Mouse (Mus musculus) naive thymus-derived CD4-positive, alpha-beta T cell, adult 5 months (primary cell): ENCODE results near the gene Slc27a2. TPM values are rescaled to one million over a fixed set of nuclear protein-coding genes. Genes with fewer than 3 reads are reported as not detected.

Source experiments
- polyA plus RNA-seq: library from polyadenylated mRNA; unstranded; fragments of 100-300 nt; shearing (Covaris generic); gene quantifications from one replicate; pipeline ENCODE4 v1.2.1, GENCODE M21; 2017

The Slc27a2 gene
- not detected for polyA plus RNA-seq

GRCm38 (mm10) chr2:126552357-126553290 is at the start of gene Slc27a2:
Gene Slc27a2, plus strand, starts transcription at chr2:126552407.

DNA sequence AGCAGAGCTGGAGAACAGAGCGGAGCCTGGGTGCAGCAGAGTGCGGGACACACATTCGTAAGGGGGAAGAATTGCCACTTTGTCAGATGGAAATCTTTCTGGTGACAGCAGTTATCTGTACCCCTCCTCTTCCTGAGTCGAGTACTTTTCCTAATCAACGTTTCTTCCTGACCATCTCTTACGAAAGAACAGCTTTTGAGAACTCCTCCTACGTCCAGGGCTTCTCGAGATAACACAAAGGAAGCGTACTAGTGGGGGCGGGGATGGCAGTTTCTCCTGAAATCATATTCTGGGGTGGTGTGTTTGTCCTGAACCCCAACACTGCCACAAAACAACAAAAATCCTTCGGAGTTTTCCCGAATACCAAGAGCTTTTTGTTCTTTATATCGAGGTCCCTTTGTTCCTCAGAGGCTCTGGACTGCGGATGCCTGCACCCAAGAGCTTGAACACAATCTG is 67.1 kb downstream of the Slc27a2 start, which contains the start of gene Hdc:
Gene Hdc (minus strand): TSS at position 51 of the 456 bp plus-strand sequence.

Other genes with a start within 250 kb of the Slc27a2 start
- 37.6 TPM for gene Atp8b4, start 51.7 kb upstream of the Slc27a2 start, polyA plus RNA-seq
- gene Hdc, start 66.9 kb downstream of the Slc27a2 start, polyA plus RNA-seq, result 2.6 TPM
- gene Gabpb1, start 123.9 kb downstream of the Slc27a2 start, polyA plus RNA-seq, result 123 TPM
- gene Usp8, start 154.9 kb downstream of the Slc27a2 start, polyA plus RNA-seq, result 44.6 TPM
- 1.7 TPM for gene Usp50, start 231.1 kb downstream of the Slc27a2 start, polyA plus RNA-seq